Mouse (Mus musculus): ENCODE results near the gene Olfr418. TPM values are rescaled to one million over a fixed set of nuclear protein-coding genes. Genes with fewer than 3 reads are reported as not detected.

The Olfr418 gene
- polyA plus RNA-seq (2014; fragmentation: Illumina TruSeq; extraction: RNeasy Lipid Tissue Mini Kit (QIAGEN cat#74804); ENCODE audit: low read depth, low replicate concordance) = not detected

GRCm38 (mm10) chr1:173265701-173266100, at the start of gene Olfr418:
Olfr418 (plus strand) TSS chr1:173266001.

GRCm38 (mm10) chr1:173227081-173227480, 38.7 kb upstream of the Olfr418 start, which contains the start of gene Fcer1a:
Fcer1a (minus strand) TSS chr1:173227214.

GRCm38 (mm10) chr1:173277677-173278076, 11.9 kb downstream of the Olfr418 start, which contains the start of gene Mptx2:
Mptx2 (minus strand) TSS chr1:173277777.

Other genes with a start within 250 kb of the Olfr418 start
- gene Olfr1408, start 128.6 kb upstream of the Olfr418 start, polyA plus RNA-seq (2014; fragmentation: Illumina TruSeq; extraction: RNeasy Lipid Tissue Mini Kit (QIAGEN cat#74804); ENCODE audit: low read depth, low replicate concordance) = not detected
- not detected for gene Olfr1406, start 75.4 kb upstream of the Olfr418 start, polyA plus RNA-seq (2014; fragmentation: Illumina TruSeq; extraction: RNeasy Lipid Tissue Mini Kit (QIAGEN cat#74804); ENCODE audit: low read depth, low replicate concordance)
- not detected for gene Olfr218, start 68.2 kb upstream of the Olfr418 start, polyA plus RNA-seq (2014; fragmentation: Illumina TruSeq; extraction: RNeasy Lipid Tissue Mini Kit (QIAGEN cat#74804); ENCODE audit: low read depth, low replicate concordance)
- not detected for gene Olfr1404, start 53.6 kb upstream of the Olfr418 start, polyA plus RNA-seq (2014; fragmentation: Illumina TruSeq; extraction: RNeasy Lipid Tissue Mini Kit (QIAGEN cat#74804); ENCODE audit: low read depth, low replicate concordance)
- gene Fcer1a, start 38.8 kb upstream of the Olfr418 start, polyA plus RNA-seq (2014; fragmentation: Illumina TruSeq; extraction: RNeasy Lipid Tissue Mini Kit (QIAGEN cat#74804); ENCODE audit: low read depth, low replicate concordance) = not detected
- not detected for gene Mptx2, start 11.8 kb downstream of the Olfr418 start, polyA plus RNA-seq (2014; fragmentation: Illumina TruSeq; extraction: RNeasy Lipid Tissue Mini Kit (QIAGEN cat#74804); ENCODE audit: low read depth, low replicate concordance)
- not detected for gene Ackr1, start 67.7 kb downstream of the Olfr418 start, polyA plus RNA-seq (2014; fragmentation: Illumina TruSeq; extraction: RNeasy Lipid Tissue Mini Kit (QIAGEN cat#74804); ENCODE audit: low read depth, low replicate concordance)
- 0.94 TPM for gene Aim2, start 84.9 kb downstream of the Olfr418 start, polyA plus RNA-seq (2014; fragmentation: Illumina TruSeq; extraction: RNeasy Lipid Tissue Mini Kit (QIAGEN cat#74804); ENCODE audit: low read depth, low replicate concordance)
- gene Cadm3, start 101.7 kb downstream of the Olfr418 start, polyA plus RNA-seq (2014; fragmentation: Illumina TruSeq; extraction: RNeasy Lipid Tissue Mini Kit (QIAGEN cat#74804); ENCODE audit: low read depth, low replicate concordance) = 1.4 TPM
- gene Ifi206, start 225.0 kb downstream of the Olfr418 start, polyA plus RNA-seq (2014; fragmentation: Illumina TruSeq; extraction: RNeasy Lipid Tissue Mini Kit (QIAGEN cat#74804); ENCODE audit: low read depth, low replicate concordance) = 1.1 TPM

All from heart, adult 10 weeks (tissue).